Mouse (Mus musculus) heart, postnatal 25 days (tissue): ENCODE measurements around the gene Krt20. TPM values are rescaled to one million over a fixed set of nuclear protein-coding genes. Genes with fewer than 3 reads are reported as not detected.

Source experiments
- total RNA-seq, 2 experiments: library from RNA; stranded (reverse); gene quantifications; 2 replicates each; pipeline ENCODE4 v1.2.3; 2021

Gene Krt20
- total RNA-seq, 2 experiments from 2014 or later = not detected

Other genes starting within 250 kb of the Krt20 start
- 10 to 100 TPM; 46.0 to 51.8 TPM for gene Smarce1, start 207.1 kb downstream of the Krt20 start, total RNA-seq
- gene Krt222, start 194.1 kb downstream of the Krt20 start, total RNA-seq = 10 to 100 TPM; 32.6 to 39.1 TPM
- gene Krt24, start 152.9 kb downstream of the Krt20 start, total RNA-seq = not detected
- not detected for gene Krt25, start 115.2 kb downstream of the Krt20 start, total RNA-seq
- not detected for gene Krt26, start 100.2 kb downstream of the Krt20 start, total RNA-seq
- gene Krt27, start 87.0 kb downstream of the Krt20 start, total RNA-seq = not detected
- not detected for gene Krt28, start 63.2 kb downstream of the Krt20 start, total RNA-seq
- 1 to 10 TPM; 5.3 to 5.5 TPM for gene Krt10, start 48.8 kb downstream of the Krt20 start, total RNA-seq
- not detected for gene Krt12, start 15.9 kb downstream of the Krt20 start, total RNA-seq
- not detected for gene Krt23, start 55.0 kb upstream of the Krt20 start, total RNA-seq
- gene Krt39, start 83.2 kb upstream of the Krt20 start, total RNA-seq = not detected
- gene Krt40, start 105.0 kb upstream of the Krt20 start, total RNA-seq = not detected
- gene Krtap3-3, start 112.7 kb upstream of the Krt20 start, total RNA-seq = not detected
- not detected for gene Krtap3-2, start 118.7 kb upstream of the Krt20 start, total RNA-seq
- gene Gm11939, start 121.3 kb upstream of the Krt20 start, total RNA-seq = not detected
- not detected for gene Krtap3-1, start 128.5 kb upstream of the Krt20 start, total RNA-seq
- gene Krtap1-5, start 142.9 kb upstream of the Krt20 start, total RNA-seq = not detected
- not detected for gene Krtap1-4, start 145.5 kb upstream of the Krt20 start, total RNA-seq
- gene Krtap1-3, start 153.2 kb upstream of the Krt20 start, total RNA-seq = not detected
- not detected for gene Krtap9-3, start 160.0 kb upstream of the Krt20 start, total RNA-seq
- not detected for gene Gm11938, start 165.2 kb upstream of the Krt20 start, total RNA-seq
- not detected for gene Gm11937, start 172.0 kb upstream of the Krt20 start, total RNA-seq
- gene Krtap2-4, start 176.7 kb upstream of the Krt20 start, total RNA-seq = not detected
- not detected for gene Gm11562, start 182.3 kb upstream of the Krt20 start, total RNA-seq
- not detected for gene Krtap4-1, start 190.1 kb upstream of the Krt20 start, total RNA-seq
- not detected for gene Krtap4-2, start 196.9 kb upstream of the Krt20 start, total RNA-seq
- not detected for gene Krtap4-7, start 205.9 kb upstream of the Krt20 start, total RNA-seq
- not detected for gene Gm11555, start 212.1 kb upstream of the Krt20 start, total RNA-seq
- not detected for gene Gm11563, start 220.8 kb upstream of the Krt20 start, total RNA-seq
- gene Krtap4-6, start 227.8 kb upstream of the Krt20 start, total RNA-seq = not detected